Mouse (Mus musculus): ENCODE measurements around the gene Ftl1. TPM values are rescaled to one million over a fixed set of nuclear protein-coding genes. Genes with fewer than 3 reads are reported as not detected.

Ftl1 gene
- total RNA-seq, 1 experiment, result 398 TPM

GRCm38 (mm10) chr7:45498427-45498826 is 38.7 kb upstream of the Ftl1 start:
- no peak overlapping the region for H3K27ac ChIP-seq (ENCODE audit: insufficient read depth, low read depth, low read length, poor library complexity, severe bottlenecking)
- in situ Hi-C loops (cut with MboI; ENCODE audit: low sequenced_read_pairs in 2 of 2, unreplicated experiment in 2 of 2), result no loop called here
- H3K4me3 ChIP-seq (ENCODE audit: insufficient read depth in 1 of 2, low read depth in 1 of 2, low read length in 2 of 2, poor library complexity in 1 of 2, severe bottlenecking in 1 of 2), result no peak overlapping the region
- H3K4me1 ChIP-seq (ENCODE audit: control insufficient read depth in 2 of 2, insufficient read depth in 2 of 2, low read length in 2 of 2, poor library complexity in 1 of 2), result peaks cover 0 to 5% of the 10 kb centered on the region in 2 experiments; a peak in 1 of 4 replicates
- no peak overlapping the region for H3K9ac ChIP-seq (ENCODE audit: insufficient read depth, low read depth, low read length, poor library complexity, severe bottlenecking)
- peaks cover 25% of the 10 kb centered on the region for H3K36me3 ChIP-seq (ENCODE audit: control insufficient read depth, insufficient read depth, low read length, poor library complexity, severe bottlenecking)
- no peak for TF ChIP-seq CHD2 (IDR thresholded peaks at IDR 0.05; ENCODE audit: low read depth, low read length)
- TF ChIP-seq ZNF384 (IDR thresholded peaks at IDR 0.05; ENCODE audit: low read depth, low read length), result no peak
- peak; percentile 86 for TF ChIP-seq HCFC1 (IDR thresholded peaks at IDR 0.05; ENCODE audit: borderline replicate concordance, insufficient read depth, low read length)
- no peaks in the 10 kb centered on the region for H3K9me3 ChIP-seq (ENCODE audit: control insufficient read depth, insufficient read depth, low read depth, low read length)
- DNase-seq (ENCODE audit: low read depth, low spot score), result no peak

GRCm38 (mm10) chr7:45494548-45494947 is 34.9 kb upstream of the Ftl1 start:
- in situ Hi-C loops (cut with MboI; ENCODE audit: low sequenced_read_pairs in 2 of 2, unreplicated experiment in 2 of 2), result no loop called here
- peaks cover 21% of the 10 kb centered on the region for H3K36me3 ChIP-seq (ENCODE audit: control insufficient read depth, insufficient read depth, low read length, poor library complexity, severe bottlenecking)
- TF ChIP-seq ZC3H11A (IDR thresholded peaks at IDR 0.05; ENCODE audit: borderline replicate concordance, low read depth, low read length), result no peak
- no peak for TF ChIP-seq MAFK (IDR thresholded peaks at IDR 0.05; ENCODE audit: insufficient read depth, low read depth, low read length)
- TF ChIP-seq ZNF384 (IDR thresholded peaks at IDR 0.05; ENCODE audit: low read depth, low read length), result no peak
- TF ChIP-seq HCFC1 (IDR thresholded peaks at IDR 0.05; ENCODE audit: borderline replicate concordance, insufficient read depth, low read length), result no peak
- no peak for TF ChIP-seq CHD2 (IDR thresholded peaks at IDR 0.05; ENCODE audit: low read depth, low read length)

GRCm38 (mm10) chr7:45492951-45493350 is 33.3 kb upstream of the Ftl1 start:
- no peak for DNase-seq (ENCODE audit: low read depth, low spot score)
- in situ Hi-C loops (cut with MboI; ENCODE audit: low sequenced_read_pairs in 2 of 2, unreplicated experiment in 2 of 2), result no loop called here
- H3K36me3 ChIP-seq (ENCODE audit: control insufficient read depth, insufficient read depth, low read length, poor library complexity, severe bottlenecking), result peaks cover 15% of the 10 kb centered on the region
- no peaks in the 10 kb centered on the region for H3K9me3 ChIP-seq (ENCODE audit: control insufficient read depth, insufficient read depth, low read depth, low read length)
- no peak overlapping the region for H3K4me3 ChIP-seq (ENCODE audit: insufficient read depth in 1 of 2, low read depth in 1 of 2, low read length in 2 of 2, poor library complexity in 1 of 2, severe bottlenecking in 1 of 2)
- no peak overlapping the region for H3K27ac ChIP-seq (ENCODE audit: insufficient read depth, low read depth, low read length, poor library complexity, severe bottlenecking)
- no peak overlapping the region for H3K9ac ChIP-seq (ENCODE audit: insufficient read depth, low read depth, low read length, poor library complexity, severe bottlenecking)
- TF ChIP-seq ZNF384 (IDR thresholded peaks at IDR 0.05; ENCODE audit: low read depth, low read length) (no peak), CHD2 (IDR thresholded peaks at IDR 0.05; ENCODE audit: low read depth, low read length) (no peak), ZC3H11A (IDR thresholded peaks at IDR 0.05; ENCODE audit: borderline replicate concordance, low read depth, low read length) (no peak), MAFK (IDR thresholded peaks at IDR 0.05; ENCODE audit: insufficient read depth, low read depth, low read length) (no peak), HCFC1 (IDR thresholded peaks at IDR 0.05; ENCODE audit: borderline replicate concordance, insufficient read depth, low read length) (no peak)
- peaks cover 6 to 16% of the 10 kb centered on the region in 2 experiments; a peak in 3 of 4 replicates for H3K4me1 ChIP-seq (ENCODE audit: control insufficient read depth in 2 of 2, insufficient read depth in 2 of 2, low read length in 2 of 2, poor library complexity in 1 of 2)

More at GRCm38 (mm10) chr7:45494548-45494947, 34.9 kb upstream of the Ftl1 start:
- 0 out of 2 replicates have a peak overlapping the region, but pooled peaks have one; percentile 16 for H3K9ac ChIP-seq (ENCODE audit: insufficient read depth, low read depth, low read length, poor library complexity, severe bottlenecking)
- no peak overlapping the region for H3K4me3 ChIP-seq (ENCODE audit: insufficient read depth in 1 of 2, low read depth in 1 of 2, low read length in 2 of 2, poor library complexity in 1 of 2, severe bottlenecking in 1 of 2)
- no peak overlapping the region for H3K27ac ChIP-seq (ENCODE audit: insufficient read depth, low read depth, low read length, poor library complexity, severe bottlenecking)
- no peak for DNase-seq (ENCODE audit: low read depth, low spot score)
- no peaks in the 10 kb centered on the region for H3K9me3 ChIP-seq (ENCODE audit: control insufficient read depth, insufficient read depth, low read depth, low read length)
- peaks cover 4 to 16% of the 10 kb centered on the region in 2 experiments; a peak in 2 of 4 replicates for H3K4me1 ChIP-seq (ENCODE audit: control insufficient read depth in 2 of 2, insufficient read depth in 2 of 2, low read length in 2 of 2, poor library complexity in 1 of 2)

- Histone ChIP-seq H3K9ac (ENCODE audit: insufficient read depth, low read depth, low read length, poor library complexity, severe bottlenecking) (no peak overlapping the region), H3K9me3 (ENCODE audit: control insufficient read depth, insufficient read depth, low read depth, low read length) (no peaks in the 10 kb centered on the region), H3K4me3 (ENCODE audit: insufficient read depth in 1 of 2, low read depth in 1 of 2, low read length in 2 of 2, poor library complexity in 1 of 2, severe bottlenecking in 1 of 2) (no peak overlapping the region), H3K36me3 (ENCODE audit: control insufficient read depth, insufficient read depth, low read length, poor library complexity, severe bottlenecking) (peaks cover 11% of the 10 kb centered on the region; the same call in 1 of the 2 replicates), H3K4me1 (ENCODE audit: control insufficient read depth in 2 of 2, insufficient read depth in 2 of 2, low read length in 2 of 2, poor library complexity in 1 of 2) (peaks cover 6 to 16% of the 10 kb centered on the region in 2 experiments; a peak in 3 of 4 replicates), H3K27ac (ENCODE audit: insufficient read depth, low read depth, low read length, poor library complexity, severe bottlenecking) (no peak overlapping the region)
- DNase-seq (ENCODE audit: low read depth, low spot score), result no peak
- no peak for TF ChIP-seq ZNF384 (IDR thresholded peaks at IDR 0.05; ENCODE audit: low read depth, low read length)
- TF ChIP-seq MAFK (IDR thresholded peaks at IDR 0.05; ENCODE audit: insufficient read depth, low read depth, low read length), result no peak
- no peak for TF ChIP-seq CHD2 (IDR thresholded peaks at IDR 0.05; ENCODE audit: low read depth, low read length)
- no peak for TF ChIP-seq HCFC1 (IDR thresholded peaks at IDR 0.05; ENCODE audit: borderline replicate concordance, insufficient read depth, low read length)
- no peak for TF ChIP-seq ZC3H11A (IDR thresholded peaks at IDR 0.05; ENCODE audit: borderline replicate concordance, low read depth, low read length)
- in situ Hi-C loops (cut with MboI; ENCODE audit: low sequenced_read_pairs in 2 of 2, unreplicated experiment in 2 of 2), result no loop called here
Observed at GRCm38 (mm10) chr7:45492225-45492844, 32.7 kb upstream of the Ftl1 start.
